Mouse (Mus musculus): ENCODE data around the gene Rps15a. TPM values are rescaled to one million over a fixed set of nuclear protein-coding genes. Genes with fewer than 3 reads are reported as not detected.

Gene Rps15a
- polyA plus RNA-seq, 1 experiment from 2014 or later = 730 TPM

DNA sequence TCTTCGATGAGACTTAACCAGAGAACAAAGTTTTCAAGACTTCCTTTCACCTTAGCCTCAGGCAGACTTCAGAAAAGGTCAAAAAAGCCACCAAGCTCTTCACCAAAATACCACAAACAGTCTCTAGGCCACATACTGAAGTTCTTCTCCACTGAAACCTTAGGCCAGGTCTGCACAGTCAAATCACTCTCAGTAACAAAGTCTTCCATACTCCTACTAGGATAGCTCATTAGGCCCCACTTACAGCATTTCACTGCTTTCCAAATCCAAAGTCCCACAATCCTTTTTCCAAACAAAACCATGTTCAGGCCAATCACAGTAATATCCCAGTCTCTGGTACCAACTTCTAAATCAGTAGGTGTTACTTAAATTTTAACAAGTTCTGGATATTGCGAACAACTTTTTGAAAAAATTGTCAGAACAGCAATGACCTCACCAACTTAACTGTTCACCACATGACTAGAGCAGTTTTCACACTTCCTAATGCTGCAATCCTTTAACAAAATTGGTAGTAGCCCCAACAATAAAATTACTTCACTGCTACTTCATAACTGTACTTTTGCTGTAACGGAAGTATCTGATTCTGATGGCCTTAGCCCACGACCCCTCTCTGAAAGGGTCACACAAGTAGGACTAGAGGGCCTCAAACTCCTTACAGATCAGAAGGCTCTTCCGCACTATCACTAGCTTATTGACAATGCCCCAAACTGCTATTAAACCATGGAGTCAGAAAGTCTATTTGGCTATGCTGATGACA is 2.3 kb downstream of the Rps15a start:
- H3K4me1 ChIP-seq = peaks cover 40% of the 10 kb centered on the region
- no peak for ATAC-seq (ENCODE audit: insufficient read depth, low FRiP score, low read depth)
- H3K4me2 ChIP-seq = peak overlapping the region; percentile 71
- H3K9me3 ChIP-seq = no peaks in the 10 kb centered on the region
- 54% methylated on average over 5 of the region's 5 CpGs for WGBS
- peaks cover 28% of the 10 kb centered on the region for H3K36me3 ChIP-seq
- H3K9ac ChIP-seq = 0 out of 2 replicates have a peak overlapping the region, but pooled peaks have one; percentile 98
- no peak overlapping the region for H3K27ac ChIP-seq
- peak overlapping the region; percentile 78 for H3K4me3 ChIP-seq (replicated peaks)
- no peaks in the 10 kb centered on the region for H3K27me3 ChIP-seq (replicated peaks)

DNA sequence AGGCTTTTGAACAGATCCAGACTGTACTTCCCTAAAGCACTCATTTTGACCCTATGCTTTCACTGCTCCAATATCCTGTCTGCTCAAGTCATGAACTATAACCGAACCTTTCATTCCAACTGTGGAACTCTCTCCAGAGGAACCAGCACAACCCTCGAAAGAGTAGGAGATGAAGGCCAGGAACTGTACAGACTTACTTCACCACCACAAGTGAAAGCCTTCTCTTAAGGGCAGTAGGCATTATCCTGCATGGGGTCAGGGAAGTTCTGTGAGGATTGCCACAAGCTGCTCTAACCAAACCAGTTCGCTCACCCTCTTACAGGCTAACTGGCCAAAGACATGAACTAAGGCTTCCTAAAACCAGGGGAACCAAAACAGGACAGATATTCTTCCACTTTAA is 4.9 kb downstream of the Rps15a start:
- no peak for ATAC-seq (ENCODE audit: insufficient read depth, low FRiP score, low read depth)
- no peaks in the 10 kb centered on the region for H3K9me3 ChIP-seq
- H3K9ac ChIP-seq = no peak overlapping the region
- H3K27ac ChIP-seq = no peak overlapping the region
- WGBS = 71% methylated on average over 3 of the region's 3 CpGs
- no peaks in the 10 kb centered on the region for H3K27me3 ChIP-seq (replicated peaks)
- H3K4me1 ChIP-seq = peaks cover 40% of the 10 kb centered on the region
- H3K4me3 ChIP-seq (replicated peaks) = no peak overlapping the region
- H3K4me2 ChIP-seq = peak overlapping the region; percentile 28
- peaks cover 50% of the 10 kb centered on the region for H3K36me3 ChIP-seq

DNA sequence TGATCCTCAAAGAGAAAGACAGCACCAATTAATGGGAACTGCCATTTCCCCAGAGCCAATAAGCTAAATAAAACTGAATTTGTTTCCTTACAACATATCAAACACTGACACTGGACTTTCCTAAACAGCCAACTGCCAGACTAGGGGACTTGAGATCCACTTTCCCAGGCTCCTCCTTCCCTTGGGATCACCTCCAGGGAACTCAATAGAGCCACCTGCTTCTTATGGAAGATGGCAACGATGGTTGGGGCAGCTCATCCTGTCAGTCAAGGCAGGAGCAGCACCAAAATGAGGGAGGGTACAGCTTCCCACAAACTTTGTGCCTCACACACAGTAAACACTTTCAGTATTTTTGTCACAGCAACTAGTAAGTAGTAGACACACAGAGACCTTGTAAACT is 8.3 kb downstream of the Rps15a start:
- WGBS = 80% methylated on average over 1 of the region's 1 CpGs
- H3K27me3 ChIP-seq (replicated peaks) = no peaks in the 10 kb centered on the region
- no peak overlapping the region for H3K4me3 ChIP-seq (replicated peaks)

DNA sequence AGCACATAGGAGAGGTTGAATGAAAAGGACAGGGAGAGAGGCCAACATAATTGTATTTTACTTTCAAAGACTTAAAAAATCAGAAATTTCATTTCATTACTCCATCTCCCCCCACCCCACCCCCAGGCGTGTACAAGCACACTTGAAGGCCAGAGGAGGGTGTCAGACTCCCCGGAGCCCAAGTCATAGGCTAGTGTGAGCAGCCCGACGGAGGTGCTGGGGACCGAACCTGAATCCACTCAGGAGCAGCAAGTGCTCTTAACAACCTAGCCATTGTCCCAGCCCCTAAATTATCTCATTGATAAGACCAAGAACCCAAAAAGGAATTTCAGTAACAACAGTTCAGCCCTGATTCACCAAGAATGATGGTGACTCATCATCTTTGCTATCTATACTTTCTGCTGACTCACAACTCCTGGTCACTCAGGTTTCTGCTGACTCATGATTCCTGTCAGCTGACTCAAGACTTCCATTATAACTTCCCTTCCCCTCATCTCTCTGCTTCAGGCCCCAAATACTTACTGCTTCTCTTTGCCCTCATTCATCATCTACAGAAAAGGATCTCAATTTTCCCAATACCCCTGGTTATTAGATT is 11.4 kb downstream of the Rps15a start:
- 0 out of 2 replicates have a peak overlapping the region, but pooled peaks have one; percentile 0 for H3K27ac ChIP-seq
- no peaks in the 10 kb centered on the region for H3K9me3 ChIP-seq
- ATAC-seq (ENCODE audit: insufficient read depth, low FRiP score, low read depth) = no peak
- no peak overlapping the region for H3K4me2 ChIP-seq
- 84% methylated on average over 5 of the region's 5 CpGs for WGBS
- H3K4me1 ChIP-seq = no peaks in the 10 kb centered on the region
- H3K36me3 ChIP-seq = peaks cover 44% of the 10 kb centered on the region
- no peaks in the 10 kb centered on the region for H3K27me3 ChIP-seq (replicated peaks)
- no peak overlapping the region for H3K4me3 ChIP-seq (replicated peaks)
- H3K9ac ChIP-seq = no peak overlapping the region

More for the DNA sequence above, 8.3 kb downstream of the Rps15a start:
- Histone ChIP-seq H3K9ac (no peak overlapping the region), H3K36me3 (peaks cover 56% of the 10 kb centered on the region), H3K9me3 (no peaks in the 10 kb centered on the region), H3K27ac (no peak overlapping the region), H3K4me1 (peaks cover 21% of the 10 kb centered on the region; the same call in 1 of the 2 replicates), H3K4me2 (no peak overlapping the region)
- ATAC-seq (ENCODE audit: insufficient read depth, low FRiP score, low read depth) = no peak

DNA sequence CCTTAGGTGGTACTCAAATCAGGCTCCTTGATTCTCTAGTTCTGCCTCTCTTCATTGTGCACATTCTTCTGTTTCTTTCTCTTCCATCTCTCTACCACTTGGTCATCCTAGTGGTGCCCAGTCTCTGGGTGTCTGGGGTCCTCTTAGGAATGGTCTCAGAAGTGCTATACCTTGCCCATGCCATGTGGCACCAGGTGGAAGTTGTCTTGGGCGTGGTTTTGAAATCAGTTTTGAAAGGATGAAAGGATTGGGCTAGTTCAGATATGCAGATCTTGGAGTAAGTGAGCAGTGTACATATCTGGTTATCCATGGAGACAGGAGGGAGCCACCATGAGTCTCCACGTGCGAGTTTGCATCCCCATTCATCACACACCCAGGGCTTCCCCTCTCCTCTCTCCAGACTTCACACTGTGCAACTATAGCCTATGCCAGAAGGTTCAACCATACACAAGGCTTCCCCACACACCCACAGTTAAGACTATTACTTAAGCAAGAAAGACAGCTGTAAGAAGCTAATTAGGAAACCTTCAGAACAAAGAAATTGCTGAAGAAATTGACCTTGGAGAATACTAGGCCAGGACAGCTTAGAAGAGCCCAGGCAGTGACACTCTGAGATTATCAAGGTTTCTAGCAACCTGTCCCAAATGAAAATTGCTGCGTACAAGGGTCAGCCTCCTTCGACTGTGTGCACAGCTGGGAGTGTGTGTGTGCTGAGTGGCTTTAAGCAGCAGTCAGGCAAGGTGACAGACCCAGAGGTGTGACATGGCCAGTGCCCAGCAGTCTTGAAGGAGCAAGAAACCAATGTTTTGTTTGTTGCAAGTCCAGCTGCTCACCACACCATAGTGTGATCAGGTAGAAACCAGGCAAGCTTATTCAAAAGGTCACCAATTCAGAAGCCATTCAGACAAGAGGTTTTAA is 12.3 kb downstream of the Rps15a start:
- H3K27me3 ChIP-seq (replicated peaks) = no peaks in the 10 kb centered on the region
- no peak overlapping the region for H3K4me2 ChIP-seq
- no peak overlapping the region for H3K9ac ChIP-seq
- 36% methylated on average over 5 of the region's 5 CpGs for WGBS
- peak overlapping the region; percentile 16; the same call in 1 of the 2 replicates for H3K27ac ChIP-seq
- H3K9me3 ChIP-seq = no peaks in the 10 kb centered on the region
- ATAC-seq (ENCODE audit: insufficient read depth, low FRiP score, low read depth) = no peak
- no peak overlapping the region for H3K4me3 ChIP-seq (replicated peaks)
- no peaks in the 10 kb centered on the region for H3K4me1 ChIP-seq
- peaks cover 35% of the 10 kb centered on the region for H3K36me3 ChIP-seq

DNA sequence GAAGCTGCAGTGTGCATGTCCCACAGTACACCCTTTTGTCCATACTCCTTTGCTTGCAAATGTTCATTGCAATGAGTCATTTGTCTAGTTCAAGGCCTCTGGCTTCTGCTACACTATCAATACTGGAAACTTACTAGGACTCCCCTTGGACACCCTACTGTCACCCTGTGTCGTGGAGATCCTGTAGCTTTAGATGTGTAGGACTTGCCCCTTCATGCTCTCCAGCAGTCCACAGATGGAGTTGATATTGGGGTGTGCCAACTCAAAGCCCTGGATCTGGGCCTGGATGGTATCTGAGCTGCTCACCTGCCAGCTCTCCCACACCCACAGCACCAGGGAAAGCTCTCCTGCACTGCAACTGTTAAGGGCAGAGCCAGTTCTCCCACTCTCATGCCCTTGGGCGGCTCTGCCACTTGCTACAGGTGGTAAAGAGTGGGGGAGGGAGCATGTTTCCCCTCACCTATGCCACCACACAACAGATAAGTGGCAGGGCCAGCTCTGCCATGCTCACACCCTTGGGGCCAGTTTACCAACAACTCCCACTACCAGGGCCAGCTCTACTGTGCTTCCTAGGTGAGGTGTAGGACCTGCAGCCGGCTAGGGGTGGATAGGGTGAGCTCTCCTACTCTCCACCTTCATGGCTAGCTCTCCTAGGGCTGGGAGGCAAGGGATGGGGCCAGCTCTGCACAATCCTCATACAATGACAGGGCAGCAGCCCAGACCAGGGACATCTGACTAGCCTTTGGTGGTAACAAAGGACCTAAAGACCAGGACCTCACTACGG is 13.1 kb downstream of the Rps15a start:
- no peaks in the 10 kb centered on the region for H3K27me3 ChIP-seq (replicated peaks)
- H3K9ac ChIP-seq = no peak overlapping the region
- peak overlapping the region; percentile 18; the same call in 1 of the 2 replicates for H3K27ac ChIP-seq
- H3K4me1 ChIP-seq = no peaks in the 10 kb centered on the region
- WGBS = 43% methylated on average over 4 of the region's 4 CpGs
- no peaks in the 10 kb centered on the region for H3K9me3 ChIP-seq
- no peak overlapping the region for H3K4me2 ChIP-seq
- peak; percentile 57 for ATAC-seq (ENCODE audit: insufficient read depth, low FRiP score, low read depth)
- H3K4me3 ChIP-seq (replicated peaks) = no peak overlapping the region
- H3K36me3 ChIP-seq = peaks cover 27% of the 10 kb centered on the region

DNA sequence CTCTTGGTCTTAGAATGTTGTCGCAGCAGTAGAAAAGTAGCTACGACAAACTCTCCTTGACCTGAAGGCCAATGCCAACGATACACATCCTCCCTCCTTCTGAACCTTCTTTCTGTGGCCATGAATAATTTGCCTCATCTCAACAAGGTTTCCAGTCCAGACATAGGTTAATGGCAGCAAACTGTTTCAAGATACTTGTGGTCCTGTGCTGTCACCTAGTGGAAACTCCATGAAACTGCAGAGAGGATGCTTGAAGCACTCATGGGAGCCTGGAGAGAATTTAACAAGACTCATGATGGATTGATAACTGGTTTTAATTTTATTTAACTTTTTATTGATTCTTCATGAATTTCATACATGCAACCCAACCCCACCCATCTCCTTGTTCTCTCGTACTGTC is 13.8 kb downstream of the Rps15a start:
- ATAC-seq (ENCODE audit: insufficient read depth, low FRiP score, low read depth) = no peak
- H3K4me3 ChIP-seq (replicated peaks) = no peak overlapping the region
- H3K27ac ChIP-seq = peak overlapping the region; percentile 18; the same call in 1 of the 2 replicates
- WGBS = 37% methylated on average over 4 of the region's 4 CpGs
- no peaks in the 10 kb centered on the region for H3K27me3 ChIP-seq (replicated peaks)
- H3K9me3 ChIP-seq = no peaks in the 10 kb centered on the region
- peaks cover 21% of the 10 kb centered on the region for H3K36me3 ChIP-seq
- H3K4me1 ChIP-seq = no peaks in the 10 kb centered on the region
- H3K4me2 ChIP-seq = no peak overlapping the region
- no peak overlapping the region for H3K9ac ChIP-seq

DNA sequence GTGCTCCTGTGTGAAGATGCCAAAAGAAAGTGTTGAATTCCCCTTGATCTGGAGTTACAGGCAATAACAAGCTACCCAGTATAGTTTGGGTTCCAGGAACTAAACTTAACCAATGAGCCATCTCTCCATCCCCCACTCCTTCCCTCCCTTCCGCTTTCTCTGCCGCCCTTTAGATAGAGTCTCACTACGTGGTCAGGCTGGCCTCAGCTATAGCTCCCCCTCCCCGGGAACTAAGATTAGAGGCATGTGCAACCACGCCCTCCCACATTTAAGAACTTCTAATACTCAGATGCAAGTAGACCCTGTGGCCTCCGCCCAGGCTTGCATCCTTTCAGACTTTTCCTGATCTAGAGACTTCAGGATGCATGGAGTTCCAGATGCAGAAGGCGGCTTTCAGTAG is 18.4 kb downstream of the Rps15a start:
- H3K36me3 ChIP-seq = no peaks in the 10 kb centered on the region
- H3K9ac ChIP-seq = no peak overlapping the region
- no peak for ATAC-seq (ENCODE audit: insufficient read depth, low FRiP score, low read depth)
- 59% methylated on average over 7 of the region's 7 CpGs for WGBS
- no peaks in the 10 kb centered on the region for H3K27me3 ChIP-seq (replicated peaks)
- H3K4me3 ChIP-seq (replicated peaks) = no peak overlapping the region
- H3K4me1 ChIP-seq = no peaks in the 10 kb centered on the region
- no peak overlapping the region for H3K4me2 ChIP-seq
- no peaks in the 10 kb centered on the region for H3K9me3 ChIP-seq
- H3K27ac ChIP-seq = no peak overlapping the region

DNA sequence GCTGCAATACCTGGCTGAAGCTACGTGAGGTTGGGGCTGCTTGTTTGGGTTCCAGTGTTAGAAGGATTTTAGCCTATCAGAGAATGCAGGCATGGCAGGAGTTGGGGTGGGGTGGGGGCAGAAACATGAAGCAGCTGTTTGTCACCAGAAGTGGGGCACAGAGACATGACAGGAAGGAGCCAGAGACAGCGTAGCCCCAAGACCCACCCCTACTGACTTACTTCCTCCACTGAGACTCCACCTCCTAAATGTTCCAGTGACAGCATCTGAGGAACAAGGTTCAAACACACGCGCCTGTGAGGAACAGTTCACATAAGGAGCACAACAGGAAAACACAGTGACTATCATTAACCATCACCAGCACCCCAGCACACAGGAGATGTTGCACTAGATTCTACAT is 36.0 kb downstream of the Rps15a start:
- H3K4me1 ChIP-seq = no peaks in the 10 kb centered on the region
- H3K9ac ChIP-seq = no peak overlapping the region
- H3K4me2 ChIP-seq = no peak overlapping the region
- H3K36me3 ChIP-seq = no peaks in the 10 kb centered on the region
- no peaks in the 10 kb centered on the region for H3K9me3 ChIP-seq
- H3K4me3 ChIP-seq (replicated peaks) = no peak overlapping the region
- no peaks in the 10 kb centered on the region for H3K27me3 ChIP-seq (replicated peaks)
- no peak overlapping the region for H3K27ac ChIP-seq
- ATAC-seq (ENCODE audit: insufficient read depth, low FRiP score, low read depth) = no peak
- WGBS = 72% methylated on average over 4 of the region's 4 CpGs

DNA sequence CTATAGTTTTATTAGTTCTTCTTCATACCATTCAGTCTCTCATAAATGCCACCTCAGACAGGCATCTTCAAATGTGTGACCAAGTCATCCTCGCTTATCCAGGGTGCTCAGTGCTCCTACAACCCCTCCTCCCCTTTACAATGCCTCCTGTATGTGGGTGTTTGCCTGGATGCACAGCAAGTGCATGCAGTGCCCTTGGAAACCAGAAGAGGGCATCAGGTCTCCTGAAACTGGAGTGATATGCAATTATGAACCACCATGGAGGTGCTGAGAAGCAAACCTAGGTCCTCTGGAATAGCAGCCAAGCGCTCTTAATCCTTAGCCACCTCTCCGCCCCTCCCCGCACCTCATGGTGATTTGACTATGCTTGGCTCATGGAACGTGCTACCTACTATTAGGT is 36.9 kb downstream of the Rps15a start:
- H3K27ac ChIP-seq = no peak overlapping the region
- WGBS = 86% methylated on average over 5 of the region's 5 CpGs

DNA sequence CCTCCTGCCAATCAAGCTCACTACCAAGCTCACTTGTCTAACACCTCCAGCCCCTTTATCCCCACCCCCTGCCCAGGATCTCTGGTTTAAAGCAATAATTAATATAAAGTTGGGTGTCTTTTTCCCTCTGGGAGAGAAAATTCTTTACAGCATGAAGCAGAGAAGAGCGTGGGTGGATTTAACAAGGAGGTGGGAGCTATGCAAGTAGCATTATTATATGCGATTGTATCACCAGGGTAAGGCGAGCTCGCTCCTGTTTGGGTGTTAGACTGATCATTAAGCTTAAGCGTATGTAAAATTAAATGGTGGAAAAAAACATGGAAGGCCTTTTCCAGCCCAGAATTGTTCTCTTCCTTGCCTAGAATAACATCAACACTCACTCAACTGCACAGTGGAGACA is 48.7 kb downstream of the Rps15a start:
- Histone ChIP-seq H3K4me1 (no peaks in the 10 kb centered on the region), H3K4me3 (replicated peaks) (no peak overlapping the region), H3K4me2 (no peak overlapping the region), H3K27ac (no peak overlapping the region), H3K27me3 (replicated peaks) (no peaks in the 10 kb centered on the region), H3K9me3 (no peaks in the 10 kb centered on the region), H3K36me3 (no peaks in the 10 kb centered on the region), H3K9ac (no peak overlapping the region)
- 94% methylated on average over 5 of the region's 5 CpGs for WGBS
- ATAC-seq (ENCODE audit: insufficient read depth, low FRiP score, low read depth) = no peak

More for the DNA sequence above, 36.9 kb downstream of the Rps15a start:
- Histone ChIP-seq H3K9ac (no peak overlapping the region), H3K4me3 (replicated peaks) (no peak overlapping the region), H3K4me2 (no peak overlapping the region), H3K9me3 (no peaks in the 10 kb centered on the region), H3K4me1 (no peaks in the 10 kb centered on the region), H3K27me3 (replicated peaks) (no peaks in the 10 kb centered on the region), H3K36me3 (no peaks in the 10 kb centered on the region)
- no peak for ATAC-seq (ENCODE audit: insufficient read depth, low FRiP score, low read depth)

Measured in stomach, embryonic 15.5 days (tissue).